Mouse (Mus musculus): ENCODE measurements around the gene Ccdc153.

GRCm38 (mm10) chr9:44256213-44256612, 15.7 kb downstream of the Ccdc153 start:
- TF ChIP-seq CTCF (IDR thresholded peaks at IDR 0.05; ENCODE audit: low read depth, low read length) (no peak), POLR2A (IDR thresholded peaks at IDR 0.05; ENCODE audit: borderline replicate concordance, low read depth, low read length) (no peak)

Measured in bone marrow macrophage, adult 2 months (primary cell).